Mouse (Mus musculus) stomach, embryonic 14.5 days (tissue): ENCODE measurements around the gene Aak1. TPM values are rescaled to one million over a fixed set of nuclear protein-coding genes. Genes with fewer than 3 reads are reported as not detected.

Experiments
- ATAC-seq: fragments of 200-750 bp; cut with Nextera tagmentation; 2 replicates; pipeline ENCODE4 v1.8.0; 2017; ENCODE audit warnings: low read depth, moderate TSS enrichment; ENCODE audit not compliant: insufficient number of reproducible peaks, insufficient read depth, low FRiP score
- H3K27ac ChIP-seq: fragments of 300-500 bp; sonication (generic); 2 replicates; pipeline ENCODE4 v1.5.1; 2014; ENCODE audit warnings: mild to moderate bottlenecking, low read length, moderate library complexity, mixed read lengths
- H3K27me3 ChIP-seq: fragments of 300-500 bp; sonication (generic); 2 replicates; pipeline ENCODE4 v1.6.1; 2014; ENCODE audit warnings: low read length, control low read depth, mixed read lengths; ENCODE audit not compliant: control insufficient read depth, insufficient read depth
- H3K36me3 ChIP-seq: fragments of 300-500 bp; sonication (generic); 2 replicates; pipeline ENCODE4 v1.6.1; 2014; ENCODE audit warnings: mild to moderate bottlenecking, control low read depth, low read length, moderate library complexity, mixed read lengths; ENCODE audit not compliant: control insufficient read depth, insufficient read depth
- H3K4me1 ChIP-seq: fragments of 300-500 bp; sonication (generic); 2 replicates; pipeline ENCODE4 v1.6.1; 2014; ENCODE audit warnings: low read length, control low read depth, mixed read lengths; ENCODE audit not compliant: control insufficient read depth, insufficient read depth
- H3K4me2 ChIP-seq: fragments of 300-500 bp; sonication (generic); replicated peaks from 2 replicates; pipeline ENCODE4 v1.6.1; 2014; ENCODE audit warnings: low read depth, low read length, control low read depth
- H3K4me3 ChIP-seq: fragments of 300-500 bp; sonication (generic); 2 replicates; pipeline ENCODE4 v1.5.1; 2014; ENCODE audit warnings: low read depth, low read length, control low read depth
- H3K9ac ChIP-seq: fragments of 300-500 bp; sonication (generic); replicated peaks from 2 replicates; pipeline ENCODE4 v1.6.1; 2014; ENCODE audit warnings: low read depth, mild to moderate bottlenecking, control low read depth, low read length, moderate library complexity, mixed read lengths
- H3K9me3 ChIP-seq: fragments of 300-500 bp; sonication (generic); 2 replicates; pipeline ENCODE4 v1.6.1; 2016; ENCODE audit warnings: low read depth, low read length, control low read depth; ENCODE audit not compliant: control insufficient read depth
- WGBS: fragments of 180-500 bp; shearing (Covaris S2); extraction: QIAGEN DNeasy Blood & Tissue Kit; methylation state at CpG from one replicate; pipeline ENCODE4 v1.1.7; 2014; 5-methylcytosine and 5-hydroxymethylcytosine counted together
- polyA plus RNA-seq: library from polyadenylated mRNA; unstranded; fragments of >200 nt; fragmentation: Nextera tagmentation; extraction: Ambion mirVana; gene quantifications from 2 replicates; pipeline ENCODE4 v1.2.1, GENCODE M21; 2014

The Aak1 gene
- polyA plus RNA-seq, 1 experiment from 2014 or later = 28.6 TPM

DNA sequence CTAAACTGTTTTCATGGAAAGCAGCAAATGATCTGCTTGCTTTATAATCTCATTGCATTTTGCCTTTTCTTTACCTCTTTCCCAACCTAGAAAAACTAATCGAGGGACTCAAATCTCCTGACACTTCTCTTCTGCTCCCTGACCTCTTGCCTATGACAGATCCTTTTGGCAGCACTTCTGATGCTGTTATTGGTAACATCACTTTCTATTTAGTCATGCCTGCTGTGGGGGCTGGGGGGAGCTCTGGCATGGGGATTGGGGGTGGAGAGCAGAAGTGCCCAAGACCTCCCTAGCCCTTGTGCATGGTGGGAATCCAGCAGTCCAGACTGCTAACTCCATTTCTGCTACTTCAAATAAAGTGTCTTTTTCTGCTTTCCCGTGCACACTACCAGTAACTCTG lies 131.9 kb downstream of the Aak1 start:
- Histone ChIP-seq H3K9ac (no peak overlapping the region), H3K27me3 (no peaks in the 10 kb centered on the region), H3K27ac (no peak overlapping the region), H3K4me2 (no peak overlapping the region), H3K9me3 (no peaks in the 10 kb centered on the region), H3K4me1 (no peaks in the 10 kb centered on the region), H3K36me3 (peaks cover 7% of the 10 kb centered on the region; the same call in 1 of the 2 replicates), H3K4me3 (no peak overlapping the region)
- 87% methylated on average over 2 of the region's 2 CpGs for WGBS
- no peak for ATAC-seq

DNA sequence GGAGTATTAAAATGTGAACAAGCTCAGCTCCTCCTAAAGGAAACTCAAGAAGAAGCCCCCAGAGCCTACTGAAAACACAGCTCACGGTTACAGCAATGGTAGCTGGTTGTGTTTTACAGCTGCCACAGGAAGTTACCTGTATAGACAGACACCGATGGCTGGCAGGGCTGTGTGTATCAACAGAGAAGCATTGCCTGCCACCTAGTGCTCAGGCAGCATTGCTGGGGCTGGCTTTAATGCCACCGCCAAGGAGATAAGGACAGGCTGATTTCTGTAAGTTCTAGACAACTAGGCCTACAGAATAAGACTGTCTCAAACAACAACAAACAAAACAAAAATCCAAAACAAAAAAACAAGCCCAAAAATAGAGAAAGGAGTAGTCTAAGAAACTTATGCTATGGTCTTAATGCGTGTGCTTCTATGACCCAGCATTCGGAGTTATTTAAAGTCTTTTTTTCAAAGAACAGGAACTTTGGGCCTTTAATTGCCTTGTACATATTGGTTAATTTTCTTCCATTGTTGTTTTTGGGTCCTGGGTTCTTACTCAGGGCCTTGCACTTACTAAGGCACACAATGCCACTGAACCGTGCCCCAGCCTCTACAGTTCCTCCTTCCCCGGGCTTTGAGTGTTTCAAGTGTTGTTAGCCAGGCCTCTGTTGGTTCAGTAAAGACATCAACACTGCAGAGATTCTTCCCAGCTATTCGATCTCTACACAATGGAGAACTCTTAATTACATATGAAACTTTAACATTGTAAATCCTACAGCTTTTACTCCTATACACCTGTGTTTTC lies 136.2 kb downstream of the Aak1 start:
- Histone ChIP-seq H3K4me1 (no peaks in the 10 kb centered on the region), H3K9ac (no peak overlapping the region), H3K27ac (no peak overlapping the region), H3K4me2 (no peak overlapping the region), H3K4me3 (no peak overlapping the region), H3K9me3 (no peaks in the 10 kb centered on the region), H3K36me3 (peaks cover 7% of the 10 kb centered on the region; the same call in 1 of the 2 replicates), H3K27me3 (no peaks in the 10 kb centered on the region)
- no peak for ATAC-seq
- WGBS = 84% methylated on average over 8 of the region's 8 CpGs

DNA sequence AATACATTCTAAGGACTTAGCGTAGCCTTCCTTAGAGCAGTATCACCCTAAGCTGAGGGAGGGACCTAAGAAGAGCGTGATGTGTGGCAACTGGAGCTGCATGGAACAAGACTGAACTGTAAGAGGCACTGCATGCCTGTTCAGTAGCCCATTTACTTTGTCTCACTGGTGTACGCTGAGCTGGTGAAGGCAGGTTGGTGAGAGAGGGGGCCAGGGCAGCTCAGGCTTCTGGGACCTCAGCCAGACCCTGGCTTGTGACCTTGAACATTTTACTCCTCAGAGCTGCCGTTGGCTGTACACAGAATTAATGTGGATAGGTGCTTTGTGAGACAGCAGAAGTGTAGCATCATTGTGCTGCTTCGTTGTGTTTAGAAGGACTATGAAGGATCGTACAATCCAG lies 140.3 kb downstream of the Aak1 start:
- H3K36me3 ChIP-seq = no peaks in the 10 kb centered on the region
- no peak overlapping the region for H3K9ac ChIP-seq
- H3K4me2 ChIP-seq = no peak overlapping the region
- H3K4me3 ChIP-seq = no peak overlapping the region
- no peak for ATAC-seq
- no peak overlapping the region for H3K27ac ChIP-seq
- no peaks in the 10 kb centered on the region for H3K27me3 ChIP-seq
- WGBS = 75% methylated on average over 6 of the region's 6 CpGs
- H3K9me3 ChIP-seq = no peaks in the 10 kb centered on the region
- H3K4me1 ChIP-seq = no peaks in the 10 kb centered on the region

DNA sequence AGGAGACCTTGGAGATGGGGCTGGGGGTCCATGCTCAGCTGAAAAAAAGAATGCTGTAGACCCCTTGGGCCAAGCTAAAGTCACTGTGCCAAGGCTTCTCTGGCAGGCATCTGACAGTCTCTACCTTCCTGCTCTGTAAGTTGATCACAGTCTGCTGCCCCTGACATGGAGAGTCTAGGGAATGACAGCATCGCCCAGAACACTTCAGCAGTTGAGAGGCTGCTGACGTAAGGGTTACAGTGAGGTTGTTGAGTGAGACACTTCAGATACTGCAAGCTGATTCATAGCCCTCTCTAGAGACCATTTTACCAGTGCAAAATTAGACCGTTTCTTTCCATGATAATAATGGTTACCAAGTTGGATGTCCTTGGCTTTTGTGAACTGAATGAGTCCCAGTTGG lies 141.7 kb downstream of the Aak1 start:
- no peak for ATAC-seq
- H3K4me2 ChIP-seq = no peak overlapping the region
- H3K4me3 ChIP-seq = no peak overlapping the region
- 88% methylated on average over 3 of the region's 3 CpGs for WGBS
- peaks cover 3% of the 10 kb centered on the region; the same call in 1 of the 2 replicates for H3K36me3 ChIP-seq
- H3K27me3 ChIP-seq = no peaks in the 10 kb centered on the region
- H3K4me1 ChIP-seq = no peaks in the 10 kb centered on the region
- no peak overlapping the region for H3K9ac ChIP-seq
- H3K27ac ChIP-seq = no peak overlapping the region
- no peaks in the 10 kb centered on the region for H3K9me3 ChIP-seq

DNA sequence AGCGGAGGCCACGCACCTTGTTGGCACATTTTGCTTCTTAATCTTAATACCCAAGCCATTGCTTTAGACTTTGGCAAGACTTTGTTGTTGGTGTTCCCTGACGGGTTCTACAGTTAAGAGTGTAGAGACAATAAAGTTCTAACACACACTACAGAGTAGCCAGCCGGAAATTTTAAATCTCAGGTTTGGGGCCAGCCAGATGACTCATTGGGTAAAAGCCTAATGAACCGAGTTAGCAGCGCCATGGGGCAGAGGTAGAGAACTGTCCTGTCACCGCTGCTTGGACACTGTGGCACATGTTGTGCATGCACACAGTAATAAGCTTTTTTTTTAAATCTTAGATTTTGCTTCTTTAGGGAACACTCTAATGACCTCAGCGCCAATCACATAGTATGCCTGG lies 143.0 kb downstream of the Aak1 start:
- Histone ChIP-seq H3K4me3 (no peak overlapping the region), H3K9ac (no peak overlapping the region), H3K27me3 (no peaks in the 10 kb centered on the region), H3K36me3 (peaks cover 12% of the 10 kb centered on the region), H3K4me2 (no peak overlapping the region), H3K9me3 (no peaks in the 10 kb centered on the region), H3K27ac (no peak overlapping the region), H3K4me1 (no peaks in the 10 kb centered on the region)
- 94% methylated on average over 8 of the region's 8 CpGs for WGBS
- no peak for ATAC-seq

DNA sequence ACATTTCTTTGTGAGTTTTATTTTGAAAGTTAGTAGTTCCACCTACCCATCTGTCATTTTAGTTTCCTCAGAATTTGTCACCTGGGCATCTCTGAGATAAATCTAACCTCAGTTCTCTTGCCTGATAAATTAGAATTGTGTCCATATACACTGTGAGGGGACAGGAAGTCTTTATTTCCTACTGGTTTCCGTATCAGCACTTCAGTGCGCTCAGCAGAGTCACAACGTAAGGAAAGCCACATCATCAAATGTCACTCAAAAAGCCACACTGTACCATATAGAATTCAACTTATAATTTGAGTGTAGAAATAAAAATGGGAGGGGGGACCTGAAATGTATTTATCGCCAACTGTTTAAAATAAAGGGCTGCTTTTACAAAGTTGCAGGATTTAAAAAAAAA lies 144.9 kb downstream of the Aak1 start:
- WGBS = 86% methylated on average over 4 of the region's 4 CpGs

DNA sequence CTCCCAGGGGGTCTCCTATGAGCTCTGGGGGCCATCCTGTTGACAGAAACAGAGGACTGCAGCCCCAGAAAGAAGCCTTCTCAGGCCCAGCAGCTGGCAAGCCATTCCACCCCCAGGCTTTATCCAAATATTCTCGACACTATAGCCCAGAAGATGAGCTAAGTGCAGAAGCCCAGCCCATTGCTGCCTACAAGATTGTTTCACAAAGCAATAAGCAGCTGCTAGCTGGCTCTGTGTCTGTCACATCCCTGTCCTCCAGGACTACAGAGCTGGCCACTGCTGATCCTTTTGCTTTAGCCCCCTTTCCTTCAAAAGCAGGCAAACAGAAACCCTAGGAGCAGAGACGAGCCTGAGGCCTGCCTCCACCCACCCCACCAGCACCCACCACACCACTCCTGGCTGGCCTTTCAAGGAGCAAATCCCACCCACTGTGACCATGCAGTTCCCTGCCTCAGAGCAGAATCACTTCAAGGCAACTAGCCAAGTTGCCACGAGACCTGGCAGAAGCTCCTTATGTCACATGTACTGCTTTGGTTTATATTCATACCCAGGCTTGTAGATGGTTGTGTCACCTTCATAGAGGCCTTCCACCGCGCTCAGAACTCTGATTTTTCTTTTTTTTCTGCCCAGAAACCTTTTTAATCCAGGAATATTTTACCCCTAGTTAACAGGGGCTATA lies 147.5 kb downstream of the Aak1 start:
- Histone ChIP-seq H3K4me3 (no peak overlapping the region), H3K27me3 (no peaks in the 10 kb centered on the region), H3K4me1 (no peaks in the 10 kb centered on the region), H3K9ac (no peak overlapping the region), H3K9me3 (no peaks in the 10 kb centered on the region), H3K36me3 (peaks cover 22% of the 10 kb centered on the region), H3K27ac (no peak overlapping the region), H3K4me2 (no peak overlapping the region)
- 76% methylated on average over 5 of the region's 5 CpGs for WGBS
- ATAC-seq = no peak

More for the DNA sequence above, 144.9 kb downstream of the Aak1 start:
- H3K4me2 ChIP-seq = no peak overlapping the region
- H3K4me1 ChIP-seq = no peaks in the 10 kb centered on the region
- H3K27ac ChIP-seq = no peak overlapping the region
- H3K36me3 ChIP-seq = peaks cover 22% of the 10 kb centered on the region
- H3K4me3 ChIP-seq = no peak overlapping the region
- no peak for ATAC-seq
- H3K9me3 ChIP-seq = no peaks in the 10 kb centered on the region
- H3K9ac ChIP-seq = no peak overlapping the region
- no peaks in the 10 kb centered on the region for H3K27me3 ChIP-seq

DNA sequence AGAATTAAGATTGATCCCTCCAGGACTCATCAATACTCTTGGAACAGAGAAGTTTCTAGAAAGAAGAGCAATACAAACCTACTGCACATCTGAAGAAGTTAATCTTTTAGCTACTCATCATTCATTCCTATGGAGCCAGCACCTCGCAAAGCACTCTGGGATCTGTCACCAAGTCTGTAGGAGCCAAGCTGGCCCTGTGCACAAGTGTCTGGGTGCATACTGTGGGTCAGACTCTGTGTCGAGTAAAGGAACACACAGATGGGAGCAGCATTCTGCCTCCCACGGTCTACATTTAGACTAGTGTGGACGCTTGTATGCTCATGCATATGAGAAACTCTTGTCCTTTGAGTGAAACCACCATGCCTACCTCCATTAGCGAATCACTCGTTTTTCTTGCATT lies 148.0 kb downstream of the Aak1 start:
- Histone ChIP-seq H3K36me3 (peaks cover 22% of the 10 kb centered on the region), H3K9me3 (no peaks in the 10 kb centered on the region), H3K4me3 (no peak overlapping the region), H3K27me3 (no peaks in the 10 kb centered on the region), H3K9ac (no peak overlapping the region), H3K27ac (no peak overlapping the region), H3K4me1 (no peaks in the 10 kb centered on the region), H3K4me2 (no peak overlapping the region)
- ATAC-seq = no peak
- 90% methylated on average over 6 of the region's 6 CpGs for WGBS
